Mouse (Mus musculus) megakaryocyte, embryonic 14.5 days (primary cell): ENCODE measurements at regions not wholly inside any gene's neighbourhood (a gene's known extent, or its start where the extent isn't known, plus 50 kb on each side); places are given as distances from the start of the nearest gene placed in this dataset.

Source experiments
- FLI1 ChIP-seq: IDR thresholded peaks from 2 replicates; pipeline ENCODE4 v1.6.1; 2012; ENCODE audit warnings: low read length, inconsistent platforms, mixed read lengths
- GATA1 ChIP-seq: IDR thresholded peaks from 3 replicates; pipeline ENCODE4 v1.6.1; 2012; ENCODE audit warnings: mixed read lengths, low read length, inconsistent platforms, borderline replicate concordance

- TF ChIP-seq GATA1 (no peak), FLI1 (no peak)
These were observed 163.1 kb upstream of the Tgfbr2 start for GRCm38 (mm10) chr9:116338093-116338728.
